In the genomic region with DNA sequence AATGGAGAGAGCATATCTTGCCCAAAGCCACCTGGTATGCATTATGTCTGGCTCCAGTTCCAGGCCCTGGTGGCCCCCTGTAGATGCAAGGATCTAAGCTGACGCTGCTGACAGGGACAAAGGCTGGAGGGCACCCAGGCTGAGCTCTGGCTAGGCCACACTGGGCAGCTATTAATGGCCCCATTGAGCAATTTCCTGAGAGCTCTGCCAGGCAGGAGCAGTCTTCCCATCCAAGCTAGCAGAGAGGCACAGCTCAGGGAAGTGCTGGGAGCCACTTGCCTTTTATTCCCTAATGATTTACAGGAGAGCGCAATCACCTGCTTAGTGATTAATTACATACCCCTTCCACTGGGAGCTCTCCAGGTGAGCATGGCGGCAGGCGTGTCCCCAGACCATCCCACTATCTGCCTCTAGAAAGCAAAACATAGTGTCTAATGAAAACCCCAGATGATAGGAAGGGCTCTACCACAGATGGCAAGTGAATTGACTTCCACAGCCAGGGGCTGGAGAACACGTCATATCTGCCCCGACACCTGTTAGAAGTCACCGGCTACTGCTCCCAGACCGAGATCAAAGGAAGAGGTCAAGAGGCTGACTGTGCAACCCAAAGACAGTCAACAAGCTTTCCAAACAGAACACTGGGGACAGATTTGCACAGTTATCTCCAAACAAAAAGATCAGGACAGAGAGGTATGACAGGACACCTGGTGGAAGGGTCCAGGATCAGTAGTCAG, we compare ENCODE assay signal across 11 mouse cellular contexts. TPM values are rescaled to one million over a fixed set of nuclear protein-coding genes. Genes with fewer than 3 reads are reported as not detected.
DNase-seq lines count a peak whose midpoint lies in the region; ATAC-seq lines count a peak whose summit lies in the region.
"Had no signal": no experiment of that assay in that cellular context is flagged by ENCODE, and none has a peak within 500 bp of the region (broad histone marks: within the 10 kb centered on the region; RNA-seq: fewer than 3 reads in every experiment).

No protein-coding gene starts in this region.

- H3K9ac ChIP-seq in embryonic facial prominence, embryonic 14.5 days (ENCODE audit: low read depth, low read length) = no peak overlapping the region
- H3K9ac ChIP-seq in lung, embryonic 15.5 days = no peak overlapping the region
- no peak overlapping the region for H3K9ac ChIP-seq in forebrain, embryonic 13.5 days
- H3K9ac ChIP-seq: embryonic facial prominence, embryonic 15.5 days; neural tube, embryonic 13.5 days had no signal

- H3K9me3 ChIP-seq in embryonic facial prominence, embryonic 14.5 days (ENCODE audit: control insufficient read depth, low read length) = 0 out of 2 replicates have a peak, but pooled peaks cover 9% of the 10 kb centered on the region
- peaks cover 10% of the 10 kb centered on the region; the same call in 1 of the 2 replicates for H3K9me3 ChIP-seq in embryonic facial prominence, embryonic 10.5 days
- no peaks in the 10 kb centered on the region for H3K9me3 ChIP-seq in lung, embryonic 15.5 days
- H3K9me3 ChIP-seq in forebrain, embryonic 13.5 days (replicated peaks) = peaks cover 12% of the 10 kb centered on the region; the same call in 1 of the 2 replicates
- H3K9me3 ChIP-seq: embryonic facial prominence, embryonic 15.5 days; neural tube, embryonic 13.5 days had no signal

- peaks cover 30% of the 10 kb centered on the region for H3K36me3 ChIP-seq in embryonic facial prominence, embryonic 14.5 days (ENCODE audit: control insufficient read depth, insufficient read depth, low read length)
- H3K36me3 ChIP-seq in embryonic facial prominence, embryonic 10.5 days (replicated peaks) = peaks cover 58% of the 10 kb centered on the region
- H3K36me3 ChIP-seq in lung, embryonic 15.5 days = peaks cover 12% of the 10 kb centered on the region
- H3K36me3 ChIP-seq in forebrain, embryonic 13.5 days (ENCODE audit: poor library complexity, severe bottlenecking) = peaks cover 14% of the 10 kb centered on the region
- H3K36me3 ChIP-seq: neural tube, embryonic 13.5 days had no signal

- no peak overlapping the region for H3K4me2 ChIP-seq in embryonic facial prominence, embryonic 14.5 days (ENCODE audit: low read depth, low read length)
- H3K4me2 ChIP-seq in lung, embryonic 15.5 days = no peak overlapping the region
- no peak overlapping the region for H3K4me2 ChIP-seq in forebrain, embryonic 13.5 days
- H3K4me2 ChIP-seq: embryonic facial prominence, embryonic 15.5 days; neural tube, embryonic 13.5 days had no signal

- peak; percentile 28; the same call in 1 of the 2 replicates for ATAC-seq in embryonic facial prominence, embryonic 14.5 days (ENCODE audit: low read depth)
- no peak for ATAC-seq in lung, embryonic 15.5 days (ENCODE audit: borderline replicate concordance, extremely low read depth, low FRiP score, low TSS enrichment)
- ATAC-seq in inflammation-experienced regulatory T-cells, adult 6 months = no peak
- ATAC-seq in forebrain, embryonic 13.5 days = no peak

- no peaks in the 10 kb centered on the region for H3K27me3 ChIP-seq in embryonic facial prominence, embryonic 14.5 days (replicated peaks; ENCODE audit: control insufficient read depth, insufficient read depth, low read length)
- no peaks in the 10 kb centered on the region for H3K27me3 ChIP-seq in embryonic facial prominence, embryonic 10.5 days (replicated peaks; ENCODE audit: low read depth, poor library complexity, severe bottlenecking)
- H3K27me3 ChIP-seq in lung, embryonic 15.5 days = no peaks in the 10 kb centered on the region
- no peaks in the 10 kb centered on the region for H3K27me3 ChIP-seq in forebrain, embryonic 13.5 days
- H3K27me3 ChIP-seq: embryonic facial prominence, embryonic 15.5 days; neural tube, embryonic 13.5 days had no signal

- no peak for DNase-seq in embryonic facial prominence, embryonic 14.5 days (ENCODE audit: low spot score)
- DNase-seq in embryonic facial prominence, embryonic 10.5 days (ENCODE audit: low spot score) = no peak
- peak; percentile 75 to 76 for DNase-seq in adrenal gland, postnatal 36 days
- DNase-seq in kidney, adult 8-10 months = peak; percentile 50 to 53
- no peak for DNase-seq in spleen, postnatal 14 days (ENCODE audit: low spot score in 2 of 2)
- DNase-seq: thymus, postnatal 14 days had no signal

- peaks cover 10% of the 10 kb centered on the region for H3K4me1 ChIP-seq in embryonic facial prominence, embryonic 14.5 days (ENCODE audit: control insufficient read depth, insufficient read depth, low read length)
- peaks cover 14% of the 10 kb centered on the region for H3K4me1 ChIP-seq in embryonic facial prominence, embryonic 10.5 days
- H3K4me1 ChIP-seq in lung, embryonic 15.5 days = peaks cover 21% of the 10 kb centered on the region
- peaks cover 7% of the 10 kb centered on the region for H3K4me1 ChIP-seq in forebrain, embryonic 13.5 days

- 87% methylated on average over 8 of the region's 8 CpGs for WGBS in embryonic facial prominence, embryonic 14.5 days
- 87% methylated on average over 8 of the region's 8 CpGs for WGBS in embryonic facial prominence, embryonic 10.5 days
- 74% methylated on average over 8 of the region's 8 CpGs for WGBS in lung, embryonic 15.5 days
- WGBS in forebrain, embryonic 13.5 days = 94% methylated on average over 8 of the region's 8 CpGs

- H3K27ac ChIP-seq in embryonic facial prominence, embryonic 14.5 days (replicated peaks; ENCODE audit: low read depth, low read length) = no peak overlapping the region
- H3K27ac ChIP-seq in embryonic facial prominence, embryonic 10.5 days (replicated peaks) = no peak overlapping the region
- H3K27ac ChIP-seq in lung, embryonic 15.5 days = 0 out of 2 replicates have a peak overlapping the region, but pooled peaks have one; percentile 3
- no peak overlapping the region for H3K27ac ChIP-seq in forebrain, embryonic 13.5 days
- H3K27ac ChIP-seq: embryonic facial prominence, embryonic 15.5 days; neural tube, embryonic 13.5 days had no signal

- H3K4me3 ChIP-seq in embryonic facial prominence, embryonic 14.5 days (ENCODE audit: low read depth, low read length) = no peak overlapping the region
- H3K4me3 ChIP-seq in embryonic facial prominence, embryonic 10.5 days = no peak overlapping the region
- H3K4me3 ChIP-seq in lung, embryonic 15.5 days = no peak overlapping the region
- H3K4me3 ChIP-seq in forebrain, embryonic 13.5 days = no peak overlapping the region
- H3K4me3 ChIP-seq: embryonic facial prominence, embryonic 15.5 days; neural tube, embryonic 13.5 days had no signal

RNA-seq across cellular contexts. Expression of gene Lrp5, which starts 12.1 kb away (rescaled TPM):
- 10.1 and 10.6 TPM in 2 replicates for polyA plus RNA-seq in embryonic facial prominence, embryonic 14.5 days (2014; fragmentation: Nextera tagmentation; extraction: Ambion mirVana)
- 5.5 and 5.6 TPM in 2 replicates for polyA plus RNA-seq in embryonic facial prominence, embryonic 10.5 days (2016; fragmentation: Nextera tagmentation; extraction: Ambion mirVana)
- 100 to 1,000 TPM in 1 of 2 experiments, 10 to 100 TPM in 1; 95.6 to 154 TPM for total RNA-seq in adrenal gland, postnatal 36 days (2021)
- polyA plus RNA-seq in lung, embryonic 15.5 days (2015; fragmentation: Nextera tagmentation; extraction: Ambion mirVana) = 7.7 TPM in 2 replicates
- polyA plus RNA-seq in inflammation-experienced regulatory T-cells, adult 6 months (2017; shearing (Covaris generic)) = under 1 TPM in 2 of 3 experiments, not detected in 1; 0.05 to 0.08 TPM
- polyA plus RNA-seq in forebrain, embryonic 13.5 days (2015; fragmentation: Nextera tagmentation; extraction: Ambion mirVana) = 2.0 and 2.2 TPM in 2 replicates

RNA-seq across cellular contexts. Expression of gene 1810055G02Rik, which starts 33.8 kb away (rescaled TPM):
- polyA plus RNA-seq in embryonic facial prominence, embryonic 14.5 days (2014; fragmentation: Nextera tagmentation; extraction: Ambion mirVana) = 59.2 and 61.4 TPM in 2 replicates
- polyA plus RNA-seq in embryonic facial prominence, embryonic 10.5 days (2016; fragmentation: Nextera tagmentation; extraction: Ambion mirVana) = 46.4 and 46.5 TPM in 2 replicates
- total RNA-seq in adrenal gland, postnatal 36 days (2021) = 10 to 100 TPM; 28.1 to 43.2 TPM
- 31.9 and 32.2 TPM in 2 replicates for polyA plus RNA-seq in lung, embryonic 15.5 days (2015; fragmentation: Nextera tagmentation; extraction: Ambion mirVana)
- 1 to 10 TPM; 4.1 to 6.0 (median 5.3) TPM for polyA plus RNA-seq in inflammation-experienced regulatory T-cells, adult 6 months (2017; shearing (Covaris generic))
- 27.8 and 32.6 TPM in 2 replicates for polyA plus RNA-seq in forebrain, embryonic 13.5 days (2015; fragmentation: Nextera tagmentation; extraction: Ambion mirVana)

Comparison
In these comparisons a context has a peak if more than half of its experiments do, and no peak if none do; other contexts are left out.
1. DNase-seq: peak in adrenal gland, postnatal 36 days (2 of 2) and kidney, adult 8-10 months (2 of 2); none in embryonic facial prominence, embryonic 14.5 days (single experiment), embryonic facial prominence, embryonic 10.5 days (single experiment) and spleen, postnatal 14 days (0 of 2).